Mouse (Mus musculus) heart, embryonic 15.5 days (tissue): ENCODE measurements around the gene Kif17. TPM values are rescaled to one million over a fixed set of nuclear protein-coding genes. Genes with fewer than 3 reads are reported as not detected.

Source experiments
- ATAC-seq: fragments of 200-750 bp; cut with Nextera tagmentation; replicated peaks from 2 replicates; pipeline ENCODE4 v1.8.0; 2017; ENCODE audit warnings: low read depth, moderate TSS enrichment; ENCODE audit not compliant: insufficient number of reproducible peaks, insufficient read depth, low FRiP score
- H3K27ac ChIP-seq: fragments of 300-500 bp; sonication (generic); 2 replicates; pipeline ENCODE4 v1.5.1; 2015; ENCODE audit warnings: mild to moderate bottlenecking, inconsistent platforms
- H3K27me3 ChIP-seq: fragments of 300-500 bp; sonication (generic); 2 replicates; pipeline ENCODE4 v1.6.1; 2015; ENCODE audit warnings: inconsistent platforms
- H3K36me3 ChIP-seq: fragments of 300-500 bp; sonication (generic); 2 replicates; pipeline ENCODE4 v1.6.1; 2015; ENCODE audit warnings: mild to moderate bottlenecking, inconsistent platforms
- H3K4me1 ChIP-seq: fragments of 300-500 bp; sonication (generic); replicated peaks from 2 replicates; pipeline ENCODE4 v1.6.1; 2015; ENCODE audit warnings: inconsistent platforms
- H3K4me2 ChIP-seq: fragments of 300-500 bp; sonication (generic); 2 replicates; pipeline ENCODE4 v1.6.1; 2015; ENCODE audit warnings: inconsistent platforms, mild to moderate bottlenecking, moderate library complexity
- H3K4me3 ChIP-seq: fragments of 300-500 bp; sonication (generic); 2 replicates; pipeline ENCODE4 v1.5.1; 2015; ENCODE audit warnings: mild to moderate bottlenecking, inconsistent platforms
- H3K9ac ChIP-seq: fragments of 300-500 bp; sonication (generic); 2 replicates; pipeline ENCODE4 v1.6.1; 2015; ENCODE audit warnings: mild to moderate bottlenecking, inconsistent platforms
- H3K9me3 ChIP-seq: fragments of 300-500 bp; sonication (generic); replicated peaks from 2 replicates; pipeline ENCODE4 v1.6.1; 2016; ENCODE audit warnings: inconsistent platforms
- WGBS: fragments of 180-500 bp; shearing (Covaris S2); methylation state at CpG from one replicate; pipeline ENCODE4 v1.1.7; 2015; ENCODE audit warnings: mixed read lengths; 5-methylcytosine and 5-hydroxymethylcytosine counted together
- polyA plus RNA-seq: library from polyadenylated mRNA; unstranded; fragments of >200 nt; fragmentation: Nextera tagmentation; extraction: Ambion mirVana; gene quantifications from 2 replicates; pipeline ENCODE4 v1.2.1, GENCODE M21; 2015

Kif17 gene
- polyA plus RNA-seq = 0.57 and 1.2 TPM in 2 replicates

DNA sequence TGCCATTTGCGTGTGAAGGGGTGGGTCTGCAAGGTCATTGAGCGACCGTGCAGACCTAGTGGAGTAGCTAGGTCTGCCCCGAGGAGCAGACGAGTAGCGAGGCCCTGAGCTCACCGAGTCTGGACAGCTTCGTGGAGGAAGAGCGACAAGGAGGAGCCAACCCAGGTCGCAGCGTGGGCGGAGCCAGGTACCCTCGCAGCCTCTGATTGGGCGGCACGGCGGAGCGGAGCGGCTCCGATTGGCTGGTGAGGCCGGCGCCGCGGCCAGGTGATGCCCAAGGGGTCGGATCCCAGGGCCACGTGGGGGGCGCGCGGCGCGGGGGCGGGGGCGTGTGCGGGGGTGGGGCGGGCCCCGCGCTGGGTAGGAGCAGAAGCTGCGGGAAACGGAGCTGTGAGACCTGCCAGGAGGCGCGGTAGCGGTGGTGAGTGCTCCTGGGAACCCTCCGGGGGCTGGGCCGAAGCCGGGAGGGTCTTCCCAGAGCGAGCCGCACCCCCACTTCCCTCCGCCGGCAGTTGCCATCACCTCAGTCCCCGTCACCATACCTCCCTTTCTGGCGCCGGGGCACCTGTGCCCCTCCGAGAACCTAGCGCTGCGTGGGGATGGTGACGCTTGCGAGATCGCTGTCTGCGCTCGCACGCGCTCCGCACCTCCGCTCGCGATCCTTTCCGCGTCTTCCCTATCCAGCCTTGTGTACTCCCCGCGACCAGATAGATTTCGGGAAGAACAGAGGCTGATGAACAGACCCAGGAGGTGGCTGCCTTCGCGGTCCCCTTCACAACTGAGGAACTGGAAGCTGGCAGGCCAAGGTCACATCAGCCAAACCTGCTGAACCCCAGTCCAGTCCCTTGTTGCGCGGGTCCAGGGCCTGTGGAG lies at the start of gene Kif17, which contains the start of gene Sh2d5:
Gene Kif17 (plus strand): TSS at position 348 of the 873 bp plus-strand sequence.
Gene Sh2d5 (plus strand): TSS at position 316 of the 873 bp plus-strand sequence.
- under 1% methylated on average over 70 of the region's 74 CpGs for WGBS
- ATAC-seq = peak; percentile 62
- H3K27ac ChIP-seq = no peak within 1 kb of the TSS

DNA sequence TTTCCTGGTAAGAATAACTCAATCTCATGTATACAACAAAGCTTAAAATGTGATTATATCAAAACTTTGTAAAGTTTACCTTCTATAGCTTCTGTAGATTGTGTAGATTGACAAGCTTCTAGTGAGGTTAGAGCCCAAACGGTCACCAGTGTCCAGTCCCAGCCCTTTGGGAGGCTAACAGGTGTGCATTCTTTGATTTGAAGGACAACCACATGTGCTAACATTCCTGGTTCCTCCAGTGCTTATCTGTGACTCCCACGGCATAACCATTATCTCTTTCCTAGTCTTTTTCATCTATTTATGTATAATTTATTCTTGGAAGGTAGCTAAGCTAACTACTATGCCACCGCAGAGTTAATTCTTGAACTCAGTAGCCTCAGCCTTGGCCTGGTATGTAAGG lies 49.5 kb upstream of the Kif17 start:
- H3K36me3 ChIP-seq = peaks cover 76% of the 10 kb centered on the region
- no peaks in the 10 kb centered on the region for H3K4me1 ChIP-seq
- no peaks in the 10 kb centered on the region for H3K27me3 ChIP-seq
- no peak overlapping the region for H3K9ac ChIP-seq
- H3K4me3 ChIP-seq = no peak overlapping the region
- H3K4me2 ChIP-seq = no peak overlapping the region
- no peaks in the 10 kb centered on the region for H3K9me3 ChIP-seq
- no peak overlapping the region for H3K27ac ChIP-seq
- ATAC-seq = no peak
- WGBS = 71% methylated on average over 3 of the region's 3 CpGs

More for the DNA sequence above, at the start of gene Kif17, which contains the start of gene Sh2d5:
- peaks cover 10% of the 10 kb centered on the region for H3K36me3 ChIP-seq
- H3K4me2 ChIP-seq = peak within 1 kb of the TSS; percentile 99
- H3K9me3 ChIP-seq = no peaks in the 10 kb centered on the region
- H3K4me3 ChIP-seq = peak within 1 kb of the TSS; percentile 56
- H3K4me1 ChIP-seq = peaks cover 29% of the 10 kb centered on the region
- peak within 1 kb of the TSS; percentile 49 for H3K9ac ChIP-seq
- H3K27me3 ChIP-seq = peaks cover 42% of the 10 kb centered on the region

DNA sequence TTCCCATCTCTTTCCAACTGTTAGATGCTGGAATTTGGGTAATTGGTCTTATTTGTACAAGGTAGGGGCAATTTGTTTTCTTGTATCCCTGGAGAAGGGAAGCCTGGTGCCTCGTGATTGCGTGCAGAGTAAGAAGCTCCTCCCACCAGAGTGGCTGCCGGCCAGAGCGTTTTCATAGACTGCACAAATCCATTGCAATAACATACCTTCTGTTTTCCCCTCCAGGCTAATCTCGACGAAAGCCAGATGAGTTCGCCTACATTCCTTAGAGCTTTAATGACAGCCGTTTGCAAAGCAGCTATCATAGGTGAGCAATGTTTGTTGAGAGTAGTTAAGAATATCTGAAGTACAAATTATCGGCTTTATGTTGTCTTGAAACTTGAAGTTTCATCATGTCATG lies 48.5 kb upstream of the Kif17 start:
- Histone ChIP-seq H3K27me3 (no peaks in the 10 kb centered on the region), H3K27ac (peak overlapping the region; percentile 7; the same call in 1 of the 2 replicates), H3K36me3 (peaks cover 73% of the 10 kb centered on the region), H3K9me3 (no peaks in the 10 kb centered on the region), H3K9ac (no peak overlapping the region), H3K4me3 (no peak overlapping the region), H3K4me2 (no peak overlapping the region), H3K4me1 (no peaks in the 10 kb centered on the region)
- 37% methylated on average over 9 of the region's 9 CpGs for WGBS
- ATAC-seq = no peak

DNA sequence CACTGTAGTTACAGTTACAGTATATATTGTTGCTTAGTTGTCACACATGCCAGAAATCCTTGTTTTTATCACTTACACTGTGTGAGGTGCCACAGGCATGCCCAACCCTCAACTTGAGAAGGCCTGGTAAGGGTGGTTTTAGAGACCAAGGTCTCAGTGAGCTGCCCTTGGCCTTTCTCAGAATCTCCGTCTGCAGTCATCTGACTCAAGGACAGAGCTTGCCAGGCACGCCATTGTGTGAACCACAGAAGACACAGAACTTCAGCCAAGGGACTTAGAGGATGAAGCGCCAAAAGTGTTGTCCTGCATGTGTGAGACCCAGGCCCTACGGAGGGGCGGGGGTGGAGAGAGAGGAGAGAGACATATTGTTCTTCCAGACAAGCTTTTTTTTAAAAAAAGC lies 40.1 kb upstream of the Kif17 start:
- Histone ChIP-seq H3K9ac (no peak overlapping the region), H3K27ac (no peak overlapping the region), H3K4me3 (no peak overlapping the region), H3K27me3 (no peaks in the 10 kb centered on the region), H3K36me3 (peaks cover 40% of the 10 kb centered on the region), H3K4me1 (no peaks in the 10 kb centered on the region), H3K9me3 (no peaks in the 10 kb centered on the region), H3K4me2 (no peak overlapping the region)
- no peak for ATAC-seq
- WGBS = 91% methylated on average over 5 of the region's 5 CpGs

DNA sequence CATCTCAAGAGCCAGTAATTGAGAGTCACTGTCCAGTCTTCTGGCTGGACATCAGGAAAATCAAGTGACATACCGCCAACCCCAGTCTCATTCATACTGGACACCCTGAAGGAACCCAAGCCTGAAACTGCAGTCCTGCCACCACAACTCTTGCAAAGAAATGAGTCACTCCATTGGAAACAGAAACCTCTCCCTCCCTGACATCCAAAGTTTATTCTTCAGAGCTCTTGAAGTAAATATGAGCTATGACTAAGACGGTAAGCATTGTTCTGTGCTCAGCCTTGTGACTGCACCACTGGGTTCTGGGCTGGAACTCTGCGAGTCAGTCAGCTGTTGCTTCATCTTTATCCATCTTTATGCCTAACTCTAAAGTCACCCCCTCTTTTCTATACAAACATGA lies 36.4 kb upstream of the Kif17 start:
- Histone ChIP-seq H3K36me3 (peaks cover 11% of the 10 kb centered on the region), H3K9me3 (no peaks in the 10 kb centered on the region), H3K4me2 (no peak overlapping the region), H3K4me1 (peaks cover 18% of the 10 kb centered on the region), H3K27me3 (no peaks in the 10 kb centered on the region), H3K9ac (no peak overlapping the region), H3K27ac (no peak overlapping the region), H3K4me3 (no peak overlapping the region)
- no peak for ATAC-seq
- 71% methylated on average over 3 of the region's 3 CpGs for WGBS

DNA sequence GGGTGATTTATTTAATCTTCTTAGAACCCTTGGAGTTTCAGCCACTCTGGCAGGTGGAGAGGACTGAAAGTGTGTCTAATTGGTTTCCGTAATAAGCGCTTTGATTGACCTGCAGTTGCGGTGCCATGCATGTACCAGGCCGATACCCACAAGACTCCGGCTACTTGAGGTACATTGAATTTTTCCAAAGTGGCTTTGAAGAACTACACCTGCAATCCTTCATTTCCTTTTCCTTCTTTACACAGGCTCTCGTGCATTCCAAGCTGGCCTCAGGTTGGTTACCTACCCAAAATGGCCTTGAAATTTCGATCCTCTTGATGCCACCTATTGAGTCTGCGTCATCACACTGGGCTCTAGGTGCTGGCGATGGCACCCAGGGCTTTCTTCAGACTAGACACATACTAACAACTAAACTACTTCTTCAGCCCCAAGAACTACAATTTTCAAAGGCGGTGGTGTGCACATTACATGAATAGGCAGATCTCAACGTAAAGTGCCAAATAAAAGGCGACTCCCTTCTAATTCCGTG lies 34.5 kb upstream of the Kif17 start:
- H3K27ac ChIP-seq = peak overlapping the region; percentile 100
- no peak for ATAC-seq
- peaks cover 31% of the 10 kb centered on the region for H3K4me1 ChIP-seq
- 44% methylated on average over 13 of the region's 13 CpGs for WGBS
- H3K4me3 ChIP-seq = peak overlapping the region; percentile 93
- no peaks in the 10 kb centered on the region for H3K27me3 ChIP-seq
- H3K9me3 ChIP-seq = no peaks in the 10 kb centered on the region
- no peaks in the 10 kb centered on the region for H3K36me3 ChIP-seq
- peak overlapping the region; percentile 98 for H3K9ac ChIP-seq
- H3K4me2 ChIP-seq = peak overlapping the region; percentile 77

DNA sequence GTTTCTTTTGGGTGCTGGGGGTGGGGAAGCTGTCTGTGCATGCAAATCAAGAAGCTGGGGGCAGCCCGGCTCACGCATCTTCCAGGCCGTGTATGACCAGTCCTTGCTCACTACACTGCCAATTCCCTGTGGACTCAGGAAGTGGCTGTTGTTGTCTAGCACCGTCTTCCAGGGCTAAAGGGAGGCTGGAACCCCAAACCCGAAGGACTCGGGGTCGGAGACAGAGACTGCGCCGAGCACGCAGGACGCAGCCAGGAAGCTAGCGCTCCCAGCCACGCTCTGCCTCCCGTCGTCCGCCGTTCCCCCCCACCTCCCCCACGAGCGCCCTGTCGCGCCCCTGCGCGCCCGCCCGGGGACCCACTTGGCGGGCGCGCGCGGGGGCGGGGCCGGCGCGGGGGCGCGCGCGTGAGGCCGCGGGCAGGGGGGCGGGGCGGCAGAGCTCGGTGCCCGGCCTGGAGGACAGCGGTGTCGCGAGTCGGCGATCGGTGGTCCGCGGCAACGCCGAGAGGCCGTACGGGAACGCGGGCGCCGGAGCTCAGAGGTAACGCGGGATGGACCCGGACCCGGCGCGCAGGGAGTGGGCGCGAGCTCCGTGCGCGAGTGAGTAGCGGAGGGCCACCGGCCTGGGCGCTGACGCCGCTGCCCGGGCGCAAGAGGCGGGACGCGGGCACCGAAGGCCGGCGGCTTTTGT lies 33.9 kb upstream of the Kif17 start, which contains the start of gene Hp1bp3:
Gene Hp1bp3 (plus strand): TSS at position 97 of the 691 bp plus-strand sequence.
- Histone ChIP-seq H3K27me3 (no peaks in the 10 kb centered on the region), H3K9ac (peak within 1 kb of the TSS; percentile 98), H3K36me3 (no peaks in the 10 kb centered on the region), H3K27ac (peak within 1 kb of the TSS; percentile 100), H3K4me1 (peaks cover 36% of the 10 kb centered on the region), H3K9me3 (no peaks in the 10 kb centered on the region), H3K4me2 (peak within 1 kb of the TSS; percentile 77), H3K4me3 (peak within 1 kb of the TSS; percentile 93)
- peak; percentile 68 for ATAC-seq
- under 1% methylated on average over 37 of the region's 84 CpGs for WGBS

DNA sequence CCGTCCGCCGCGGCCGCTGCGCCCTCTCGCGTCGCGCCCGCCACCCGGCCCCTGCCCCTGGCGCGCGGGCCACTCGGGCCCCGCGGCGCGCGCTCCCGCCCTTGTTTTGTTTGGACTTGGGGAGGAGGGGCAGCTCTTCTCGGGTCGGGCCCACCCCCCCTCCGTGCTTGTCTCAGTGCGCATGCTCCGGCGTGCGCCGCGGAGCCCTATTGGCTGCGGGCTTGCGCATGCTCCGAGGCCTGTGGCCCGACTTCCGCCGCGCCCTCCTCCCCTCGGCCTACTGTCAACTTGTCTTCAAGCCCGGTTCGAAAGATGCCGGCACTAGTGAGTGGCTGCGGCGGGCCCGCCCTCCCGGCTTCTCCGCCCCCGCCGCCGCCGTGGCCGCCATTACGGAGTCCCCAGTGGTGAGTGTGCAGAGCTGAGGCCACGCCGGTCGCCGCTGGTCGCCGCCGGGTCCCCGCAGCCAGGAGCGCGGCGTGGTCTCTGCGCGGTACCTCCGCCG lies 33.3 kb upstream of the Kif17 start:
- H3K4me3 ChIP-seq = peak overlapping the region; percentile 93
- under 1% methylated on average over 61 of the region's 68 CpGs for WGBS
- H3K36me3 ChIP-seq = peaks cover under 1% of the 10 kb centered on the region
- ATAC-seq = peak; percentile 97
- peaks cover 36% of the 10 kb centered on the region for H3K4me1 ChIP-seq
- no peaks in the 10 kb centered on the region for H3K27me3 ChIP-seq
- peak overlapping the region; percentile 77 for H3K4me2 ChIP-seq
- peak overlapping the region; percentile 100 for H3K27ac ChIP-seq
- H3K9me3 ChIP-seq = no peaks in the 10 kb centered on the region
- peak overlapping the region; percentile 98 for H3K9ac ChIP-seq

DNA sequence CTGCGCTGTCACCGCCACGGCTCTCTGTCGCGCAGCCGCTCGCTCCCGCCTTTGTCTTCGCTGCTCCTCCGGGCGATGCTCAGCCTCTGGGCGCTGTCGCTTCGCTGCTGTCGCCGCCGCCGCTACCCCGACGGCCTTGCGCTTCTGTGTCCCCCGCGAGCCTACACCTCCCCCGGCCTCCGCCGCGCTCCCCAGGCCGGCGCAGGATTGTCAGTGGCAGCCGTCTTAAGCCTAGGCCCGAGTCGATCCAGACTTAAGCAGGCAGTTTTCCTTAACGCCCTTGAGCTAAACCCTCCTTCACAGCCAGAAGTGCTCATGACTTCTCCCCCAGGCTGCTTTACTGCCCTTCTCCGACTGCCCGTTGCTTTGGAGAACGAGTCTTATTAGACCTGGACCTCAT lies 32.8 kb upstream of the Kif17 start:
- Histone ChIP-seq H3K4me3 (peak overlapping the region; percentile 93), H3K36me3 (peaks cover 5% of the 10 kb centered on the region), H3K27ac (peak overlapping the region; percentile 93), H3K9ac (peak overlapping the region; percentile 96), H3K4me1 (peaks cover 40% of the 10 kb centered on the region), H3K4me2 (peak overlapping the region; percentile 74), H3K27me3 (no peaks in the 10 kb centered on the region), H3K9me3 (no peaks in the 10 kb centered on the region)
- ATAC-seq = peak; percentile 17; the same call in 1 of the 2 replicates
- WGBS = under 1% methylated on average over 36 of the region's 36 CpGs

DNA sequence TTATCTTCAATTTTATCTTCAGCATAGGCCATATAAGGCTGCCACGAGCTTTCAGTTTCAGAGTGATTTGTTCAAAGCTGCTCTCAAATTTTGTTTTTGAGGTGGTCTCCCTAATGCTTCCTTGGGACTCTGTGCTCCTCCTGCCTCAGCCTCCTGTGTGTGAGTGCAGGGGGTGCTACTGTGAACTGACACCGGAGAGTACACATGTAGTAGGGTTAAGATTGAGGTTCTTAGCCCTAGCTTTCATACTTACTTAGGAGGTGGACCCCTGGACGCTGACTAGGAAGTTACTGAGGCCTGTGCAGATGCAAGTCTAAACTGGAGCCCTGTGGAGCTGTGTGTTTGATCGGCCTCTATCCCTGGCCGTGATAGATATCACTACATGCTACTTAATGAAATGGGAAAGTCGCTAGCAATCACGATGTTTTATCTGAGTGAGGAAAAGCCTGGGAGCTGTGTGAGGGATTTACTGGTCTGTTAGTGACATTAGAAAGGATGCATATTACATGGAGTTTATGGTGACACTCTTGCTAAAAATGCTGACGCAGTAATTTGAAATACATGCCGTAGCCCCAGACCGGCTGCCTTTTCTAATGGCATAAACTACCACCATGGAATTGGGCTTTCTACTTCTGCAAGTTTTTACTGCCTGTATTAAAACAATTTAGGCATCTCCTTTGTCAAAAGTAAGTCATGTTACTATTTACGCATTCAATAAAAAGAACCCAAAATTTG lies 32.1 kb upstream of the Kif17 start:
- Histone ChIP-seq H3K4me1 (peaks cover 40% of the 10 kb centered on the region), H3K4me2 (peak overlapping the region; percentile 74), H3K9me3 (no peaks in the 10 kb centered on the region), H3K4me3 (peak overlapping the region; percentile 93), H3K27ac (peak overlapping the region; percentile 93; the same call in 1 of the 2 replicates), H3K27me3 (no peaks in the 10 kb centered on the region), H3K36me3 (peaks cover 12% of the 10 kb centered on the region), H3K9ac (peak overlapping the region; percentile 96)
- no peak for ATAC-seq
- 69% methylated on average over 11 of the region's 11 CpGs for WGBS
